Comparison of ENCODE assay signal across 8 mouse cellular contexts in genomic region chr1:125789804-125790203, GRCm38 (mm10).
DNase-seq lines count a peak whose midpoint lies in the region; ATAC-seq and TF ChIP-seq lines count a peak whose summit lies in the region.

No protein-coding gene starts in this region.

- WGBS in lung, postnatal 0 days, result 27% methylated on average over 4 of the region's 4 CpGs

- no peaks in the 10 kb centered on the region for H3K36me3 ChIP-seq in E14TG2a.4 (ENCODE audit: insufficient read depth, low read length)
- H3K36me3 ChIP-seq in lung, postnatal 0 days (ENCODE audit: insufficient read depth, low read length), result no peaks in the 10 kb centered on the region

- peak; percentile 71 for DNase-seq in NIH3T3 (ENCODE audit: low read depth)
- peak; percentile 87 to 89 for DNase-seq in cerebellum, postnatal 10 days
- DNase-seq in gastrocnemius, postnatal 10 days, result peak; percentile 70
- peak; percentile 67 to 81 for DNase-seq in layer of hippocampus, adult 2 months (ENCODE audit: low spot score in 2 of 2)
- DNase-seq in lung, postnatal 0 days (ENCODE audit: low spot score), result peak; percentile 41
- peak; percentile 62 to 79 for DNase-seq in right cerebral cortex, postnatal 10 days (ENCODE audit: low spot score in 2 of 2)

- no peaks in the 10 kb centered on the region for H3K9me3 ChIP-seq in E14TG2a.4 (ENCODE audit: low read length)
- H3K9me3 ChIP-seq in lung, postnatal 0 days (ENCODE audit: low read length), result no peaks in the 10 kb centered on the region

- H3K27ac ChIP-seq in layer of hippocampus, adult 2 months, result no peak overlapping the region
- no peak overlapping the region for H3K27ac ChIP-seq in lung, postnatal 0 days (ENCODE audit: low read length)

- no peak for TF ChIP-seq EP300 in lung, postnatal 0 days (IDR thresholded peaks at IDR 0.05)

- H3K4me3 ChIP-seq in E14TG2a.4 (replicated peaks; ENCODE audit: low read length), result no peak overlapping the region
- H3K4me3 ChIP-seq in layer of hippocampus, adult 2 months, result no peak overlapping the region
- H3K4me3 ChIP-seq in lung, postnatal 0 days (ENCODE audit: low read depth, low read length), result no peak overlapping the region

- no peaks in the 10 kb centered on the region for H3K27me3 ChIP-seq in E14TG2a.4 (ENCODE audit: insufficient read depth, low read length)
- no peaks in the 10 kb centered on the region for H3K27me3 ChIP-seq in lung, postnatal 0 days (replicated peaks; ENCODE audit: insufficient read depth, low read length)

- no peak for ATAC-seq in lung, postnatal 0 days
- ATAC-seq in erythroid progenitor cell, adult 5-6 weeks (replicated peaks; ENCODE audit: low FRiP score, poor library complexity, severe bottlenecking), result no peak

- no peaks in the 10 kb centered on the region for H3K4me1 ChIP-seq in E14TG2a.4 (replicated peaks; ENCODE audit: low read depth, low read length)
- no peaks in the 10 kb centered on the region for H3K4me1 ChIP-seq in lung, postnatal 0 days (ENCODE audit: insufficient read depth, low read depth, low read length)

- H3K9ac ChIP-seq in lung, postnatal 0 days (replicated peaks; ENCODE audit: low read depth), result no peak overlapping the region

- TF ChIP-seq CTCF in E14TG2a.4 (conservative IDR thresholded peaks at IDR 0.05; ENCODE audit: low read length), result peak; percentile 43
- TF ChIP-seq CTCF in layer of hippocampus, adult 2 months (conservative IDR thresholded peaks at IDR 0.05), result peak; percentile 88
- TF ChIP-seq CTCF in lung, postnatal 0 days (IDR thresholded peaks at IDR 0.05), result peak; percentile 84

- no peak overlapping the region for H3K4me2 ChIP-seq in lung, postnatal 0 days (replicated peaks; ENCODE audit: low read depth, low read length)
